Mouse (Mus musculus): ENCODE results near the gene Adipor2. TPM values are rescaled to one million over a fixed set of nuclear protein-coding genes. Genes with fewer than 3 reads are reported as not detected.
"Not testable (repeated sequence)": the region's sequence is repeated elsewhere in the genome, so short reads cannot be mapped to it uniquely, and the experiment has no call there.

Gene Adipor2
- polyA plus RNA-seq, 1 experiment from 2014 or later = 37.1 TPM

- 80% methylated on average over 5 of the region's 5 CpGs for WGBS
- H3K9me3 ChIP-seq = no peaks in the 10 kb centered on the region
- H3K27ac ChIP-seq = no peak overlapping the region
- H3K27me3 ChIP-seq (ENCODE audit: poor library complexity, severe bottlenecking) = no peaks in the 10 kb centered on the region
- H3K4me1 ChIP-seq = peaks cover 8% of the 10 kb centered on the region; the same call in 1 of the 2 replicates
- H3K36me3 ChIP-seq (replicated peaks) = peaks cover 8% of the 10 kb centered on the region; the same call in 1 of the 2 replicates
- H3K4me3 ChIP-seq = no peak overlapping the region
- no peak for DNase-seq (ENCODE audit: extremely low spot score, low spot score)
These were observed 42.5 kb downstream of the Adipor2 start for GRCm38 (mm10) chr6:119375035-119375434.

GRCm38 (mm10) chr6:119373000-119373705 is 44.4 kb downstream of the Adipor2 start:
- Histone ChIP-seq H3K4me1 (peaks cover 8% of the 10 kb centered on the region; the same call in 1 of the 2 replicates), H3K4me3 (no peak overlapping the region), H3K27ac (no peak overlapping the region), H3K27me3 (ENCODE audit: poor library complexity, severe bottlenecking) (no peaks in the 10 kb centered on the region), H3K9me3 (no peaks in the 10 kb centered on the region), H3K36me3 (replicated peaks) (peaks cover 21% of the 10 kb centered on the region)
- no peak for DNase-seq (ENCODE audit: extremely low spot score, low spot score)

DNA sequence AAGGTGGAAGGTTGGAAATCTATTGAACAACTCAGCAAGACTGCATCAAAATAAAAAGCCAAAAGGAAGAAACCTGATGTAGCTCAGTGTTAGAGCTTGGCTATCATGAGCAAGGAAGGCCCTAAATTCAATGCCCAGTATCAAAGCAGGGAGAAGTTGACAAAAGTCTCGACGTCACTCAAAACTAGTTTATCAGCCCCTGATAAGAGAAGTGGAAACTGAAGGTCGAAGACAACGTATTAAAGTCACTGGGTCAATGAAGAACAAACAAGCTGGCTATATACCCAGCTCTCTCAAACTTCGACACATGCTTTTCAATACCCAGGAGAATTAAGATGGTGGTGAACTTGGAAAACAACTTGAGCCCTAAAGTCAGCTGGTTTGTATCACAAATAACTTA is 45.3 kb downstream of the Adipor2 start:
- DNase-seq (ENCODE audit: extremely low spot score, low spot score) = no peak
- Histone ChIP-seq H3K4me1 (peaks cover 2% of the 10 kb centered on the region; the same call in 1 of the 2 replicates), H3K27ac (no peak overlapping the region), H3K36me3 (replicated peaks) (peaks cover 29% of the 10 kb centered on the region), H3K4me3 (no peak overlapping the region), H3K27me3 (ENCODE audit: poor library complexity, severe bottlenecking) (no peaks in the 10 kb centered on the region), H3K9me3 (no peaks in the 10 kb centered on the region)
- WGBS = 88% methylated on average over 5 of the region's 5 CpGs

GRCm38 (mm10) chr6:119371624-119372023 is 45.9 kb downstream of the Adipor2 start:
- no peak overlapping the region for H3K4me3 ChIP-seq
- H3K27ac ChIP-seq = no peak overlapping the region

DNA sequence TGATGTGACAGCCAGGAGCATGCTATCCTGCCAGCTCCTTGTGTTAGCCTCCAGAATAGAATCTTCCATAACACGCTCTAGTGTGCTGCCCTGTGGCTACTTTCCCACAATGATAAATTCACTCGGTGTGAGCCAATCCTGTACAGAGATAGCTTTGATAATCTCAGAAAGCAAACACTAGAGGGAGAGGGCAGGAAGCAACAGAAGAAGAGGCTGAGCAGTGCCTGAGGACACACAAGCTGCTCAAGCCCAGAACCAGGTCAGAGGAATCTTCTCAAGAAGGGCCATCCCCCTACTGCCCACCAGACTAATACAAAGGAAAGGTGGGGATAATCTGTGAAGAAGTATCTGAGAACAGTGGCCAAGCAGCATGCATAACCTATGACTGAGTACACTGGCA is 50.1 kb downstream of the Adipor2 start:
- no peak overlapping the region for H3K27ac ChIP-seq
- H3K27me3 ChIP-seq (ENCODE audit: poor library complexity, severe bottlenecking) = no peaks in the 10 kb centered on the region
- peaks cover 73% of the 10 kb centered on the region for H3K36me3 ChIP-seq (replicated peaks)
- DNase-seq (ENCODE audit: extremely low spot score, low spot score) = no peak
- H3K9me3 ChIP-seq = no peaks in the 10 kb centered on the region
- WGBS = 94% methylated on average over 2 of the region's 2 CpGs
- no peak overlapping the region for H3K4me3 ChIP-seq
- H3K4me1 ChIP-seq = no peaks in the 10 kb centered on the region

More at GRCm38 (mm10) chr6:119371624-119372023, 45.9 kb downstream of the Adipor2 start:
- no peaks in the 10 kb centered on the region for H3K9me3 ChIP-seq
- no peak for DNase-seq (ENCODE audit: extremely low spot score, low spot score)
- peaks cover 33% of the 10 kb centered on the region for H3K36me3 ChIP-seq (replicated peaks)
- H3K27me3 ChIP-seq (ENCODE audit: poor library complexity, severe bottlenecking) = no peaks in the 10 kb centered on the region
- H3K4me1 ChIP-seq = peaks cover 2% of the 10 kb centered on the region; the same call in 1 of the 2 replicates

- WGBS = 84% methylated on average over 4 of the region's 4 CpGs
- H3K4me3 ChIP-seq; H3K27ac ChIP-seq; H3K27me3 ChIP-seq (ENCODE audit: poor library complexity, severe bottlenecking); H3K4me1 ChIP-seq; DNase-seq (ENCODE audit: extremely low spot score, low spot score); H3K9me3 ChIP-seq: not testable (repeated sequence)
- peaks cover 79% of the 10 kb centered on the region for H3K36me3 ChIP-seq (replicated peaks)
These were observed 50.7 kb downstream of the Adipor2 start for GRCm38 (mm10) chr6:119366800-119367199.

GRCm38 (mm10) chr6:119363593-119363992 is 53.9 kb downstream of the Adipor2 start:
- Histone ChIP-seq H3K36me3 (replicated peaks) (peaks cover 96% of the 10 kb centered on the region), H3K4me3 (no peak overlapping the region), H3K27ac (no peak overlapping the region), H3K4me1 (no peaks in the 10 kb centered on the region), H3K9me3 (no peaks in the 10 kb centered on the region), H3K27me3 (ENCODE audit: poor library complexity, severe bottlenecking) (no peaks in the 10 kb centered on the region)
- WGBS = 94% methylated on average over 5 of the region's 5 CpGs
- DNase-seq (ENCODE audit: extremely low spot score, low spot score) = no peak

- H3K9me3 ChIP-seq = no peaks in the 10 kb centered on the region
- no peak overlapping the region for H3K4me3 ChIP-seq
- no peaks in the 10 kb centered on the region for H3K27me3 ChIP-seq (ENCODE audit: poor library complexity, severe bottlenecking)
- peaks cover 98% of the 10 kb centered on the region for H3K36me3 ChIP-seq (replicated peaks)
- DNase-seq (ENCODE audit: extremely low spot score, low spot score) = no peak
- H3K27ac ChIP-seq = no peak overlapping the region
- H3K4me1 ChIP-seq = no peaks in the 10 kb centered on the region
- 90% methylated on average over 3 of the region's 3 CpGs for WGBS
These were observed 56.4 kb downstream of the Adipor2 start for GRCm38 (mm10) chr6:119360925-119361702.

DNA sequence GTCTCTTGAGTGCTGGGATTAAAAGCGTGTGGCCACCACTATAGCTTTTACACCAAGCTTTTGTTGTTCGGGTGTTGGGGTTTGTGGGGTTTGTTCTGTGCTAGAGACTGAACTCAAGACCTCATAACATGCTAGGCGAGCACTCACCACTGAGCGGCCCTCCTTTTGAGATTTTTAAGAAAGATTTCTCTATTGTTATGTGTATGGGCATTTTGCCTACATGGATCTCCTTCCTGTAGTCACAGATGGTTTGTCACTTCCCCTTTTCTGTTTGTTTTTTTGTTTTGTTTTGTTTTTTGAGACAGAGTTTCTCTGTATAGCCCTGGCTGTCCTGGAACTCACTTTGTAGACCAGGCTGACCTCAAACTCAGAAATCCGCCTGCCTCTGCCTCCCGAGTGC is 57.3 kb downstream of the Adipor2 start:
- H3K4me3 ChIP-seq; DNase-seq (ENCODE audit: extremely low spot score, low spot score); H3K27ac ChIP-seq; H3K9me3 ChIP-seq; H3K27me3 ChIP-seq (ENCODE audit: poor library complexity, severe bottlenecking); H3K4me1 ChIP-seq: not testable (repeated sequence)
- 90% methylated on average over 6 of the region's 6 CpGs for WGBS
- H3K36me3 ChIP-seq (replicated peaks) = peaks cover 98% of the 10 kb centered on the region

DNA sequence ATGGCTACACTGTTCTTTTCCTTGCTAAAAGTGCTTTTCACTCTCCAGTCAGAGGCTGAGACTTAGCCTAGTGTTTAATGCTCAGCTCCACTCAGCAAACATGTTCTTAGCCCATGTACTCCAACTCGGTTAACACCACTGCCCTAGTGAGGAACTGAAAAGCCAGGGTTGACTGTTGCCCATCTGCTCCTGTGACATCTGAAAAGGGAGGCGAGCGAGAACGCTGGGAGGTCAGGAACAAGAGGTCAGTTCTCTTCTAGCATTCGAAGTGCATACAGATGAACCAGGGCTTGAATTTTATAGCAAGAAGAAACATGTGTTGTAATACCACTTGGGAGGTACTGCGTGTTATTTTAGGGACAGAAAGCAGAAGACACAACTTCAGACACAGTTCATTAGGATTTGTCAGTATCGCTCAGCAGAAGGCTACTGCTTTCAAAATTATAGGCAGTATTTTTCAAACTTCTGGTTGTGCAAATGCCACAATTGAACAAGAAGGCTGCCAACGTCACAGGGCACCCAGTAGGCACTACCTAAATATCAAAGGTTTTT is 59.4 kb downstream of the Adipor2 start:
- H3K36me3 ChIP-seq (replicated peaks) = peaks cover 100% of the 10 kb centered on the region

GRCm38 (mm10) chr6:119352501-119352900 is 65.0 kb downstream of the Adipor2 start:
- 0 out of 2 replicates have a peak, but pooled peaks cover 7% of the 10 kb centered on the region for H3K4me1 ChIP-seq
- no peaks in the 10 kb centered on the region for H3K9me3 ChIP-seq
- H3K27me3 ChIP-seq (ENCODE audit: poor library complexity, severe bottlenecking) = no peaks in the 10 kb centered on the region
- WGBS = 90% methylated on average over 6 of the region's 6 CpGs
- H3K27ac ChIP-seq = no peak overlapping the region
- H3K4me3 ChIP-seq = no peak overlapping the region
- peak; percentile 12 for DNase-seq (ENCODE audit: extremely low spot score, low spot score)
- peaks cover 52% of the 10 kb centered on the region for H3K36me3 ChIP-seq (replicated peaks)

More for the DNA sequence above, 59.4 kb downstream of the Adipor2 start:
- H3K27ac ChIP-seq = no peak overlapping the region
- no peaks in the 10 kb centered on the region for H3K27me3 ChIP-seq (ENCODE audit: poor library complexity, severe bottlenecking)
- DNase-seq (ENCODE audit: extremely low spot score, low spot score) = no peak
- 92% methylated on average over 8 of the region's 8 CpGs for WGBS
- H3K4me3 ChIP-seq = no peak overlapping the region
- H3K4me1 ChIP-seq = no peaks in the 10 kb centered on the region
- no peaks in the 10 kb centered on the region for H3K9me3 ChIP-seq

DNA sequence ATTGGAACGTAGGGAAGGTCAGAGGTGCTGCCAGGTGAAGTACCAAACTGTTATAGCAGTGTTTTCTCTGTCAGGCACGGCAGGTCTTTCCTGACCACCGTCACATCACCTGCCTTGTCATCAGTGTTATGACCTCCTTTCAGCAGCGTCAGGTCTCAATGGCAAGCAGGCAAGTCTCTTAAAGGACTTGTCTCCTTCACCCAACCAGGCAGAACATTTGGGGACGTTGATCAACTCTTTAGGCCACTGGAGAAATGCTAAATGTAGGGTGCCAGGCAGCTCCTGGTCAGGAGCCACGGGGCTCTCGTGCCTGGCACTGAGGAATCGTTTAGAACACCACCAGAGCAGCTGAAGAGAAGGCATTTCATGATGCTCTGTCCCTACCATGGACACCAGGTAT is 65.8 kb downstream of the Adipor2 start:
- 0 out of 2 replicates have a peak, but pooled peaks cover 7% of the 10 kb centered on the region for H3K4me1 ChIP-seq
- H3K9me3 ChIP-seq = no peaks in the 10 kb centered on the region
- 88% methylated on average over 8 of the region's 8 CpGs for WGBS
- H3K4me3 ChIP-seq = no peak overlapping the region
- H3K27ac ChIP-seq = no peak overlapping the region
- peak; percentile 13 for DNase-seq (ENCODE audit: extremely low spot score, low spot score)
- H3K36me3 ChIP-seq (replicated peaks) = peaks cover 43% of the 10 kb centered on the region
- no peaks in the 10 kb centered on the region for H3K27me3 ChIP-seq (ENCODE audit: poor library complexity, severe bottlenecking)

DNA sequence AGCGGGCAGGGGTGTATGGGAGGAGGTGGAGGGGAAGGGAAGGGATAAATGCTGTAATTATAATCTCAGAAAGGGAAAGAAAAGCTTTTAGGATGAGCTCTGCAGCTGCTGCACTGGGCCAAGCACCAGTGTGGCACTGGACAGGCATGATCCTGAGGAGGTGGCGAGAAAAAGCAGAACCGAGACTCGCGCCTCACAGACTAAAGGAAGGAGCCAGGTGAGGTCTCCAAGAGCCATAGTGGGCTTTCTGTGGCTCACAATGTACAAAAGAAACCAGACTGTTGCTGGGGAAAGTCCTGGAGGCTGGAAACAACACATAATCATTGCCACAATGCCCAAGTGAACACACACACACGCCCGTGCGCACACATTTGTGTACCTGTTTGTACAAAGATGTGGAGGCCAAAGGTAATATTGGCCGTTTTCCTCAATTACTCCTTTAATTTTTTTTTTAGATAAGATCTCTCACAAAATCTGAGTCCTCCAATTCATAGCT is 66.8 kb downstream of the Adipor2 start:
- peaks cover 34% of the 10 kb centered on the region for H3K36me3 ChIP-seq (replicated peaks)
- WGBS = 88% methylated on average over 9 of the region's 9 CpGs
- H3K27me3 ChIP-seq (ENCODE audit: poor library complexity, severe bottlenecking) = no peaks in the 10 kb centered on the region
- H3K9me3 ChIP-seq = no peaks in the 10 kb centered on the region
- DNase-seq (ENCODE audit: extremely low spot score, low spot score) = no peak
- no peak overlapping the region for H3K27ac ChIP-seq
- no peak overlapping the region for H3K4me3 ChIP-seq
- 0 out of 2 replicates have a peak, but pooled peaks cover 10% of the 10 kb centered on the region for H3K4me1 ChIP-seq
